Mouse (Mus musculus): ENCODE data around the gene Pex14.
A peak's percentile ranks its signal among the peaks of the same experiment; 100 is the strongest.

The Pex14 gene

DNA sequence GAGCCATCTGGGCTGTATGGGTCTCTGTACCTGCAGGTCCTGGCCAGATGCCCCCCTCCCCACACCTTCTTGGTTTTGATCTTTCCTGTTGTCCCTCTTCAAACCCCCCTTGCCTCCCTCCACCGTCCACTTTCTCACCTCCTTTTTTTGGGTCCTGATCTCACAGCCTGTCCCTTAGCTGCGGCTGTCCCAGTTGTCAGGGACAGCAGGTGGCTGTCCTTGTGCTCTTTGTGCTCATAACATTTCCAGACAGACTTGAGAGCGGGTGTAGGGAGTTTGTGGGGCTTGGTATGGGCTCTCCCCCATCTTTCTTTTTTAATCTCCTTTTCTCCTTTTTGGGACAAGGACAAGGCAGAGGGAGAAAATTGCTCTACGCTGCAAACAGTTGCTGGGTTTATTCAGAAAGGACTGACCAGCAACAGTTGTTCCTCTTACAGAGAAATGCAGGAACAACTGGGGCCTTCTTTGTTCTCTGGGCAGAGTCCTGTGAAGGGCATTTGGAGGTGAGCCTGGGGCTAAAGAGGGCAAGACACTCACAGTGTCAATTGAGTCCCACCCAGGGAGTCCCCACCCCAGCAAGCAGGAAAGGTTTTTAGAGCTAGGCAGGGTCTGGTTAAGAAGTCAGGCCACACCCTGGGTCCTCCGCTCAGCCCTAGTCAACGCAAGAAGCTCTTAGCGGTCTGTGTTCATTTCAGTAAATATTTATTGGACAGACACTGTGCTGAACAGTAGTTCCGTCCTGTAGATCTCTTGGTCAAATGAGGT lies 186.7 kb downstream of the Pex14 start:
- DNase-seq, result peak; percentile 73

DNA sequence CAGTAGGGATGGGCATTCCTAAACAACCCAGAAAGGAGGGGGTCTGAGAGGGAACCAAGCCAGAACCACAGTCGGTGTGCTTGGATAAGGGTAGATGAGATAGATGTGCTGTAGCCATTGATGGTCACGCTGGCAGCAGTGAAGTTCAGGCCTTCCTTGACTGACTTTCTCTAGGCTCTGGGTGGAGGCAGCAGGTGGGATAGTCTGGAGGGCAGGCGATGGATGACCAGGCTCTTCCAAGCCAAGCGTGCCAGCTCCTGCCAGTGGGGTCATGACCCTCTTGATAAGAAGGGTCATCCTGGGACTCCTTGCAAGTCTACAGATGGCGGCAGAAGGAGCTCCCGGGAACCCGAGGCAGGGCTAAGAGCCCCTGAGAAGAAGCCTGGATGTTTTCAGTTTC lies 187.5 kb downstream of the Pex14 start:
- DNase-seq, result no peak
